Mouse (Mus musculus): ENCODE measurements around the gene Ppp1r12b.

DNA sequence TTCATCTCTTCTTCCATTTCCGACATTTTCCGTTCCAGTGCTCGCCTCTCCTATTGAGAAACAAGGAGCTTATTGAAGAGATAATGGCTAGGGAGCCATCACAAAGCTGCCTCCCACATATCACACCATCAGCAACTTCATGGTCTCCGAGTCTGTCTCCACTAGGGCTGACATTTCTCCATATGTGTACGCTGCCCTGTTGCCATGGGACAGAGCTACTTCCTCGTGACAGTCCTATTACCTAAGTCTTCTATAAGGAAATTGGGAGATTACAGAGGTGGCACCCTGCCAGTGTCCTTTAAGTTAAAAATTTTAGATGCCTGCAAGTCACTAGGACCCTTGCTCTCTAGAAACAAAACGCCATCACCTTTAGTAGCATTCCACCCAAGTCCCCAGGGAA, 183.7 kb downstream of the Ppp1r12b start:
- TF ChIP-seq POLR2A (IDR thresholded peaks at IDR 0.05; ENCODE audit: control insufficient read depth, extremely low read depth, insufficient read depth, low read length, poor library complexity) (no peak), CTCF (IDR thresholded peaks at IDR 0.05; ENCODE audit: borderline replicate concordance, control insufficient read depth, extremely low read depth, insufficient read depth, low read length, poor library complexity) (no peak)
